Mouse (Mus musculus) megakaryocyte-erythroid progenitor cell, adult 5-6 weeks (primary cell): ENCODE data around the gene Tmem132d. TPM values are rescaled to one million over a fixed set of nuclear protein-coding genes. Genes with fewer than 3 reads are reported as not detected.
"Not testable (repeated sequence)": the region's sequence is repeated elsewhere in the genome, so short reads cannot be mapped to it uniquely, and the experiment has no call there.

Source experiments
- ATAC-seq: replicated peaks from 2 replicates; pipeline ENCODE4 v1.8.0; 2016; ENCODE audit warnings: mild to moderate bottlenecking, inconsistent platforms; ENCODE audit not compliant: severe bottlenecking, poor library complexity, low FRiP score, low TSS enrichment
- total RNA-seq, 2 experiments: library from RNA; stranded (forward) in 1 of 2; stranded (reverse) in 1 of 2; fragments of 200-1000, 215-1000 nt in 1 of 2; fragments of >200 nt in 1 of 2; fragmentation: Nextera tagmentation in 1 of 2; gene quantifications; 2 replicates each; pipeline ENCODE4 v1.2.3; 2014 to 2017

The Tmem132d gene
- total RNA-seq, 2 experiments from 2014 or later, result not detected

DNA sequence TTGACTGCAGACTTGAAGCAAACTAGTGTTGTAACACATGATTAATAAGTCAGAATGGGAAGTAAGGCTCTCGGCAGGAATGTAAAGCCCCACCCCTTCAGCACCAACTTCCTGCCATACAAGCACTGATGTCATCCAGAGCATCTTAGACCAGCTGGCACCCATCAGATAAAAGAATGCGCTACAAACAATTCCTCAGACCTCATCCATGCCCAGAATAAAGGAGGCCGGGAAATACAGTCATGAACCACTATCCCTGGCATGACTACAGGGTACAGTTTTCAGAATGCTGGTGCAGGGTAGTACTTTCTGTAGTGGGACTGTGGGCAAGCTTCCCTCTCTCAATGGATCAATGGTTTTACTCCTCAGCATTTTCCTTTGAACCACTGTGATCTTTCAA is 310.2 kb downstream of the Tmem132d start:
- ATAC-seq, result no peak

DNA sequence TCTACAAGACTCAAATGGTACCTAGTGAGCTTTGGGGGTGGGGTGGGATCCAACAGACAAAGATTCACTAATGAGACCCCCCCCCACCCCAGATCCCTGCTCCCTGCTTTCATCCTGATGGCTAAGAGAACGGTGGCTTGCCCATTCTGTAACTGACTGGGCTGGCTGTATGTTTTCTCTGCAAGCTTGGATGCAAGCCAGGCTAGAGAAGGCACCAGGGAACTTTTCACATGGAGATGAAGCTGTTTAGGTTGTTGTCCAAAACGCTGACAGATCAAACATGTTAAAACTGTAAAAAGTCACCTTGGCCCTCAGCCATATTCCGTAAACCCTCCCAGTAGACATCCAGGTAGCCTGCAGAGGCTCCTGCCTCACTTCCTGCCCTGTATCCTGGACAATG is 313.7 kb downstream of the Tmem132d start:
- ATAC-seq, result no peak

DNA sequence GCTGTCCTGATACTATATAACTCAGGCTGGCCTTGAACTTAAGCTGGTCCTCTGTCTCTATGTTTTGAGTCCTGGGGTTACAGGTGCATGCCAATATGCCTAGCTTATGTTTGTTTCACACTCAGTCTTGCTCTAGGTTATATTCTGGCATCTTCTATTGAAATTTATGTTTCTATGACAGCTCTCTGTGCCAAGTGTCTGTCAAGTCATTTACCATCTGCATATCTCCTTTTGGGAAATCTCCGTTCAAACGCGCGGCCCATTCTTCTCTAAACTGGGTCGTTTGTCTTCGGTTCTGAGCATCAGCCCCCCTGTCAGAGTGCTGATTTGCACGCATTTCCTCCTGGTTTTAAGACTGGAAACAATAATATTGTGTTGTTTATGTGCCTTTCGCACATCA is 319.8 kb downstream of the Tmem132d start:
- no peak for ATAC-seq

DNA sequence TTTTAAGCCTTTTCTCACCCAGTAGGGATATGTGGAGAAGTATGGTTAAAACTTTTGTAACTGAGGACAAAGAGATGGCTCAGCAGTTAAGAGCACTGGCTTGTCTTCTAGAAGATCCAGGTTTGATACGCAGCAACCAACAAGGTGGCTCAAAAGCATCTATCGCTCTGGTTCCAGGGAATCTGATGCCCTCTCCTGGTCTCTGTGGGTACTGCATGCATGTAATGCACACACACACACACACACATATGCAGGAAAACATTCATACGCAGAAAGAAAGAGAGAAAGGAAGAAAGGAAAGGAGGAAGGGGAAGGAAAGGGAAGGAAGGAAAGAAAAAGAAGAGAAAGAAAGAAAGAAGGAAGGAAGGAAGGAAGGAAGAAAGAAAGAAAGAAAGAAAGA is 320.4 kb downstream of the Tmem132d start:
- ATAC-seq, result no peak

DNA sequence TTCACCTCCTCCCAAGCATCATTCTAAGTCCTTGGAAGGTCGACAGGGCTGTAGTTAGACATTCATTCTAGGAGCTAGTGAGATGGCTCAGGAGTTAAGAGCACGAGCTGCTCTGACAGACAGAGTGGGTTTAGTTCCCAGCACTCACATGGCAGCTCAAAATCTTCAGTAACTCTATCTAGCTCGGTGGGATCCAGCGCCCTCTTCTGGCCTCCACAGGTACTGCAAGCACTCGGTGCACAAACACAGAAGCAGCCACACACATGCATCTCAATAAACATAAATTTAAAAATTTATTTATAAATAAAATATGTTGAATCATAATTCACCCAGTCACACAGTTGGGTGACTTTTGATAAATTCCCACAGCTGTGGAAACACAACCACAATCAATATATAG is 321.2 kb downstream of the Tmem132d start:
- ATAC-seq, result no peak

DNA sequence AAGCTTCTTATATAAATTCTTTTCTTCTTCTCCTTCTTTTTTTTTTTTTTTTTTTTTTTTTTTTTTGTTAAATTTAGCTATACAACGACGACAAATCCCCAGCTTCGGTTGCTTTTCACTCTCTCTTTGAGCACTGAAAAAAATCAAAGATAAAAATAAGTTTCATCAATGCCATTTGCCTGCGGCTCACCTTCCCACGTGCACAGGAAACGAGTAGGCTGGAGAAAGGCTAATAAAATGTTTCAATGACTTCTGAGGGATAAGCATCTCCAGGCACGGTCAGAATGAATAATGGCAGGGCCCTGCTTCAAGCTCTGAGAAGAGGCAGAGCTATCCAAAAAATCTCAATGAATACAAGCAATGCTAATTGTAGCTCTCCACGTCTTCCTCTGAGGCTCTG is 330.3 kb downstream of the Tmem132d start:
- ATAC-seq, result no peak

DNA sequence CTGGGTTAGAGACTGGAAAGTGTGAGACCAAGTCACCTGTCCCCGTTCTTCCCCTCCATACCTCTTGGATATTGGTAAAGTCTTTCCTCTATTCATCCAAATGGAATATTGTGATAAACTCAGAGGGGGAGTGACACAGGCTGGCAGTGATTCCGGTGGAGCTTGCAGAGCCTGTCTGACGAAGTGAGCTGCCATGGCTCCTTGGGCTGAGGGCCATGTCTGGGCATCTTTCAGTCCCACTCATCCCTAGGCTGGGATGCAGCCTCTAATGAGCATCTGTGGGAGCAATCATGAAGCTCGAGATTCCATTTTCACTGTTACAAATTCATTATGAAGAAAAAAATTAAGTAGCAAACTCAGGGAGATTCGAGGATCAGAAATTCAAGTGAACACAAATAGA is 332.5 kb downstream of the Tmem132d start:
- no peak for ATAC-seq

DNA sequence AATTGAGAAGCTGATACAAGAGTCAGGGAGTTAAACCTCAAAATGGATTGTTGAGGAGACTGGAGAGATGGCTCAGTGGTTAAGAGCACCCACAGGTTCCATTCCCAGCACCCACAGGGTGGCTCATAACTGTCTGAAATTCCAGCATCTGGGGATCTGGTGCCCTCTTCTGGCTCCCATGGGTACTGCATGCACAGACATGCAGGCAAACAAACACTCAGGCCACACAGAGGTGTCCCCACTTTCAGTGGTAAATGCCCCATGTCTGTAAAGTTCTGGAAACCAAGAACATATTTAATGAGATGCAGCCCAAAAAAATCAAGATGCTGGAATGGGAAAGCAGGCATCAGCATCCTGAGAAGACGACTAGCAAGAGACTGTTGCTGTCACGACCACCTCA is 333.4 kb downstream of the Tmem132d start:
- no peak for ATAC-seq

DNA sequence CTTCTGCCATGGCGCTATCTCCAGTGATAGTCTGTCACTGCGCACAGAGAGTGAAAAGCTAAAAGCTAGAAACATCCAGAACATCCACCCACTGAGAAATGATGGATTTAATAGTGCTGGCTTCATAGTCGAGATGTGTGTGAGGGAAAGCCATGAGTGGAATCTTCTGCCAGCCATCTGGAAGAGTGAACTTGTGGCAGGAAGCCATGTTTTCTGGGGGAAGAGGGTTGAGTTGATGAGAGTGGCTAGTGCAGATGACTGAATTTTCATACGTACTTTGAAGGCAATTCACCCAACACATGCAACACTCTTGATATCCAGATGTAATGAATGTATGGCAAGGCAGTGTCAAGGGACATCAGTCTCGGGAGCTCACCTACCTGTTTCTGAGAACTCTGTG is 342.3 kb downstream of the Tmem132d start:
- ATAC-seq, result no peak

DNA sequence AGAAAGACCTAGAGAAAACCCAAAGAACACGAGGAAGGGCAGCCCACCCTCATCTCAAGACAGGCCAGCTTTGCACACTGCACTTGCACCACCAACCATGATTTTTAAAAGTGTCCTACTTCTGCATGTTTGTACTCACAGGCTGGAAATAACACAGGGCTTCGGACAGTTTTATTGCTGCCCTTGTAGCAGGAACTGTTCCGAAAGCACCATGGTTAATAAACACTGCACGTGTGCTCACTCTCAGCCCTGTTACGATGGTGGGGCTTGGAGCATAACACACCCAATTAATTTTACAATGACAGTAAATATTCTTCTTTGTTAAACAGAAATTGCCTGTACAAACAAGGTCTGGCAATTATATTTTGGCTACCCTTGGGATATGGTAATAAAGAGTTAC is 357.4 kb downstream of the Tmem132d start:
- no peak for ATAC-seq

DNA sequence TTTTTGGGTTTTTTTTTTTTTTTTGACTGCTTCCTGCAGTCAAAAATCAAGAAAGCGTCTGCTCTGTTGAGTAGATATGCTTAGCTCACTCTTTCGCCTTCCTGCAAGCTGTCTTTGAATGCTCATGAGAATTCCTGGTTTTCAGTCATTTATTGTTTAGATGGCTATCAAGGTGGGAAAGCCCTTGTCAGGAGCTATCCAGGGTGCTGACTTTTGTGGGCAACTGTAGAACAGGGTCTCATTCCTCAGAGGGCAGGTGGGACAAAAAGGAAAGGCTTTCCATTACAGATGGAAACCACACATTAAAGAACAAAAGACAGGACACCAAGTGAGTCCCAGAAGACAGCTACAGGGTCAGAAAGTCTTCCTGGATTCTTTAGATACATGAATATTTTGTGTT is 360.3 kb downstream of the Tmem132d start:
- ATAC-seq, result no peak

DNA sequence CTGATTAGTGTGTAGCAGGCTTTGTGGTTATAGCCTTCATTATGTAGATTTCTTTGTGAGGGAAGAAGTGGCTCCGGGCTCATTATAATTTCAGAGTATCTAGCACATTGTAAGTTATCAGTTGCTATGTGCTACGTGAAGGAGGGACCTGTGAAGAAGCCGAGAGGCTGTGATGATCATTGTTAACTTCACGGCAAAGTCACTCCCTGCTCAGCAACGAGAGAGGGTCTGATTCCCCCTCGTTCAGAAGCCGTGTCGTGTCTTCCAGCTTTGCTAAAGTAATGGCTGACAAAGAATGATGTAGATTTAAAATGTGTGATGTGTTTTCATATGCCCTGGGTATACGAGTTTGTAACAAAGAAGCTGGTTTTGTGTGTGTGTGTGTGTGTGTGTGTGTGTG is 391.1 kb downstream of the Tmem132d start:
- ATAC-seq, result no peak

DNA sequence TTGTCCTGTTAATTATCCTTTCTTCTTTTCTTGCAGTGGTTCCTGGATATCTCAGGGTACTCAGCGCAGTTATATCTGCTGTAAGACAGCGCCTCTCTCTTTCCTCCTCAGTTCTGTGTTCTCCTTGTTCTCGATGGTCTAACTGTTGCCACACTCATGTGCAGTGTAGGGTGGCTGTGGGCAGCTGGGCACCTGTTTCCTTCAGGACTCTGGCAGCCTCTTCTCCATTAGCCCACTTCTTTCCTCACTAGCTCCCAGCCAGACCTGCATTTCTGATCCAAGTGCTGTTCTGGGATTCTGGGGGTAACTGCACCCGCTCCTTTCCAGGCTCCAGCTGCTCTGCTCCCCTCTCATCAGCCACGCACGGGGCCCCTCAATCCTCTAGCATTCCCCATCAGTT is 392.8 kb downstream of the Tmem132d start:
- no peak for ATAC-seq

DNA sequence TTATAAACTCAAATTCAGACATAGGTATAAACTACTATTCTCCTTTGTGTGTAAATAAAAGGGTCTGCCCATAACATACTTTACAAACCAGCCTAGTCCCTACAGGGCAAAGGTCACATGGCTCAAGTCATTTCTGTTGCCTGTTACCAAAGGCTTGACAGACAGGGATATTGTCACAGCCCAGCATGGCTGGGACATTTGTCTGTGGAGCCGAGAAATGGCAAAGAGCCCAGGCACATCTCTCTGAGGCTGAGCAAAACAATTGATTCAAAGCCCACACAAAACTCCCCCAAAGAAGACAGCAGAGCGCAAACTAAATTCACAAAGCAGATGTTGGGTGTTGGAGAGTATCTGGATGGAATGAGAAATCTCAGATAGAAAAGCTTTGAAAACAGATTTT is 405.8 kb downstream of the Tmem132d start:
- ATAC-seq, result no peak

DNA sequence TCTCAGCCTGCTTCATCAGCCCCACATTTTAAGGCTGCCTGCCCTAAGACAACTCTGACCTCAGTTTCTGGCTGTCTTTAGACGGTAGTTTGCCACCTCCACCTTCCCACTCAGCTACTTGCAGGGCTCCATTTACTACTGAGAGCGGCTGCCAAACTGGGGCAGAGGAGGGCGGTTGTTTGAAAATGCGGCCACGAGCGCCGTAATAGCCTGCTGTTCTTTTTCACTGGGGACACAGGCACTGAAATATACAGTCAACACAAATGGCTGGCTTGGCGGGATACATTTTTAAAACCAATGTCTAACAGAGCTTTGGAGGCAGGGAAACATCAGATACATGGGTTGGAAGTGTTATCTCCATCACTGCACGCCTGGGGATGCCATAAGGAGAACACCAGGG is 428.2 kb downstream of the Tmem132d start:
- no peak for ATAC-seq

DNA sequence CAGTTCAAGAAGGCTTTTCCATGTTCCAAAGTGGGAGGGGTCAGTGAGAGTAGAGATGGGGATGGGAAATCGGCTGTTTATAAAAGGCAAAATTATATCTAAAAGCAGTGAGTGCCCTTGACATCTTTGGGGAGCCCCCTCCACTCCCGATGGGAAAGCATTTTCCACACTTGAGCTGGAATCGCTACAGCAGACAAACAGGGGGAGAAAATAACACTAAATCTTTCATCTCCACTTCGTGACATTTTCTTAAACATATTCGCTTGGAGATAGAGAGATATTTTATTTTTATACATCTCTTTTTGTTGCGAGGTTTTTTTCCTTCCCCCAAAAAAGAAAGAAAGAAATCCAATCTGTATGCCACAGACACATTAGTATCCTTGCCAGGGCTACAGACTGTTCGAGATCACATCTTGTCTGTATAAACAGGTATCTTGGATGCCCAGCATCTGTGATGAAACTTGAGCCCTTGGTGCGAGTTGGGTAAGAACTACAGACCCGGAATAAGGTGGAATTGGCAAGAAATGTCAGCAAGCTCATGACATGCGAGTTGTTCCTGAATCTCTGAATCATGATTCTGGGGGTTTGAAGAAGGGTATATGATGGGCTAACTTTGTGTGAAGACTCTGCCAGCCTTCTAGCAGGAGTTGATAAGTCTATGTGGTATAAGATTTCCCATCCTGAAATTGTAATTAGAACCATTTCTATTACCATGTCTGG is 436.2 kb downstream of the Tmem132d start:
- ATAC-seq, result no peak

DNA sequence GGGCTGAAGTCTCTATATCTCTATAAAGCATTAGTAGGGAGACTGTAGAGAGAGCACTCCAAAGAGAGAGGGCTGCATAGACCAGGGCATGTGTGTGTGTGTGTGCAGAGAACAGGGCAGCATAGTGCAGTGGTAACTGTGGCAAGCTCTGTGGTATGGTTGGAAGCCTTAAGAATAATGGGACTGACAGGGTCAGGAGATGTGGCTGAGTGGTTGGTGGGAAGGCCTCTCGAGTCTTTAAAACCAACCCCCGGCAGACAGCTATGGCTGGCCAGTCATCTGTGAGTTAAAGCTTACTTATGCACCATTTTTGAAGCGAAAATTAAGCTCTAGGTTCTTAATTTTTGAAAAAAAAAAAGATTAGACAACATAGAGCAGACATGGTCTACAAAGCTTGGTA is 439.4 kb downstream of the Tmem132d start:
- ATAC-seq, result no peak

DNA sequence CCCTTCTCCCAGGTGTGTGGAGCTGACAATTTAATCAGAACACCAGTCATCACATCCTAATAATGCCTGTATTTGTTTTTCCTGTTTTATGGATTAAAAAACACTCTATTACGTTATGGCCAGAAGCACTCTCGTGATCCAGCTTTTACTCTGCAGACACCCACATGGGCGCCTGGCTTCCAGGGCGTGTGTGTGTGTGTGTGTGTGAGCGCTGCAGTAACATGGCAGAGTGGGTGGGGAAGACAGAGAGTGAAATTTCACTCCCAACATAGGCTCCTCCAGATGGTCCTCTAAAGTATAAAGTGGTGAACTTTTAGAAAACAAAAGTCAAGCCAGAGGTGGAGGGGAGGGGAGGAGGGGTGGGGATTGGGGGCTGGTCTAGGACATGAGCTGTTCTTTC is 442.1 kb downstream of the Tmem132d start:
- no peak for ATAC-seq

DNA sequence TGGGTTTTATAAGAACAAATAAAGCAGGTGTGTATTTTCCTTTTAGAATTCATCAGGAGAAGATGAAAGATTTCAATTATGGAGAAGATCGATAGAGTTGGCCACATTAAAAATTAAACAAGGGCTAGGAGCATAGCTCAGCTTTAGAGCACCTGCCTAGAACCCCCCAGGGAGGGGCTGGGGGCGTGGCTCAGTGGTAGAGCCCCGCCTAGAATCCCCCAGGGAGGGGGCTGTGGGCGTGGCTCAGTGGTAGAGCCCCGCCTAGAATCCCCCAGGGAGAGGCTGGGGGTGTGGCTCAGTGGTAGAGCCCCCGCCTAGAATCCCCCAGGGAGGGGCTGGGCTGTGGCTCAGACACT is 452.9 kb downstream of the Tmem132d start:
- not testable (repeated sequence) for ATAC-seq

DNA sequence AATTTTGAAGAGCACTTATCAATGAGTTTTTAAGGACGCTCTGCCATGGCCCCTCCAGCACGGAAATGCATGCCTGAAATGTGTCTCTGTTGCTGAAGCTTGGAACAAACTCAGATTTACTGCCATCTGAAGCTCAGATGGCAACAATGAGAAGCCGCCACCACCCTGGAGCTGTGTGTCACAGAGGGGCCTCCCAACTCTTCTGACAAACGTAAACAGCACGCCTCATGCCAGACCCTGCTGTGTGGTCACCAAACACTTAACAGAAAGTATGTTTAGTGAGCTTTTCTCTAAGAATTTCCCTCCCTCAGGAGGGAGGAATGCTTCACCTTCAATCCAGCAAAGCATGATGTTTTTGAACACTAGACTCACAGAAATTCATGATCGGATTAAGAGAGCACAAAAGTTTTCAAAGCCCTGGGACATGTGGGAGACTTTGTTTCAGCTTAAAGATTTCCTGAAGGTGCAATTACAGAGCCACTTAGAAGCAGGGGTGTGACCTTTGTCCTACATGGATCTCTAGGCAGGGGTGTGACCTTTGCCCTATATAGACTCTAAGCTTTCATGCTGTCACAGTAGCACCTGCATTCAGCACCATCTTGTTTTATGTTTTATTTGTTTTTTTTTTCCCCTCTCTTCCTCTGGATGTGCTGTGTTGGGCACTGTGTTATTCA is 453.4 kb downstream of the Tmem132d start:
- no peak for ATAC-seq

DNA sequence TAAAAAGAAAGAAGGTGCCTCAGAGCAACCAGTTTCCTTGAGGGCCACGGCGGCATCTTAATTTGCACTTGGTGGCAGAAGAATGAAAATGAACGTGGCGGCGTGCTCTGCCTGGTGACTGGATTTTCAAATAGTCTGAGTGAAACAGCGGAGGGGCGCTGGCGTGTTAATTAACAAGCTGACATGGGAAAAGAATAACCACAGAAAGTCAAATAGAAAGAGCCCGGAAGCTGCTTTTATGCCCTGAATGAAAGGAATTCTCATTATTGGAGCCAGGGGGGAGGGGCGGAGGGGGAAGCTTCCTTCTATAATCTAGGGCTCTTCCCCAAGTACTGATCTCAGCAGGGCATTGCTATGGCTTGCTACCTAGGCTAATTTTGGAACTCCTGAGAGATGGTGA is 456.2 kb downstream of the Tmem132d start:
- no peak for ATAC-seq

DNA sequence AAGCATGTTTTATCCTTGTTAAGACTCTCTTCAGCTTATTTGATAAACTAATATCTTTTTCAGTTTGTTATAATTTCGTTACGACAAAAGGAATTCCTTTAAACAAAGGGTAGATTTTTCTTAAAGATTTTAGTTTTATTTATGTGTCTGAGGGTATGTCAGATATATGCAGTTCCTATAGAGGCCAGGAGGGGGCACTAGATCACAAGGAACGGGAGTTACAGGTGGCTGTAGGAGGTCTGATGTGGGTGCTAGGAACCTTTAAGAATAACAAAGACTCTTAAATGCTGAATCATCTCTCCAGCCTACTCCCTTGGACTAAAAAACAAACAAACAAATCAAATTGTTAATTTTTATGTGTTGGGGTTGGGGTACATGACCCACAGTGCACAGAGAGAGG is 467.2 kb downstream of the Tmem132d start:
- ATAC-seq, result no peak
